Mouse (Mus musculus) gastrocnemius, adult 2 months (tissue): Measurements from ENCODE around the gene Ralgps1. TPM values are rescaled to one million over a fixed set of nuclear protein-coding genes. Genes with fewer than 3 reads are reported as not detected.
"Not testable (repeated sequence)": the region's sequence is repeated elsewhere in the genome, so short reads cannot be mapped to it uniquely, and the experiment has no call there.

ENCODE experiments used
- DNase-seq: peaks from one replicate; pipeline ENCODE4 v3.0.0; 2022
- H3K27ac ChIP-seq: fragments of 200-600 bp; 2 replicates; pipeline ENCODE4 v1.8.1; 2022; ENCODE audit warnings: mild to moderate bottlenecking
- H3K4me3 ChIP-seq: fragments of 200-600 bp; 2 replicates; pipeline ENCODE4 v1.8.1; 2022; ENCODE audit warnings: mild to moderate bottlenecking, moderate library complexity
- CTCF ChIP-seq: fragments of 200-600 bp; IDR thresholded peaks from 2 replicates; pipeline ENCODE4 v1.8.1; 2022; ENCODE audit warnings: antibody characterized with exemption, mild to moderate bottlenecking, moderate library complexity
- intact Hi-C: fragments of 180-260 bp; cut with DNase I; formaldehyde crosslinking; loops from one replicate; pipeline ENCODE4 v1.15.1; 2025
- microRNA-seq: library from miRNA; unstranded; fragments of <30 nt; microRNA quantifications from one replicate; pipeline ENCODE4 v1.2.0, GENCODE M21; 2021
- total RNA-seq, 2 experiments: library from RNA; stranded (reverse); gene quantifications; 2 replicates each; pipeline ENCODE4 v1.2.3; 2021

The Ralgps1 gene
- total RNA-seq, 2 experiments from 2014 or later = 2.5 to 3.1 TPM

DNA sequence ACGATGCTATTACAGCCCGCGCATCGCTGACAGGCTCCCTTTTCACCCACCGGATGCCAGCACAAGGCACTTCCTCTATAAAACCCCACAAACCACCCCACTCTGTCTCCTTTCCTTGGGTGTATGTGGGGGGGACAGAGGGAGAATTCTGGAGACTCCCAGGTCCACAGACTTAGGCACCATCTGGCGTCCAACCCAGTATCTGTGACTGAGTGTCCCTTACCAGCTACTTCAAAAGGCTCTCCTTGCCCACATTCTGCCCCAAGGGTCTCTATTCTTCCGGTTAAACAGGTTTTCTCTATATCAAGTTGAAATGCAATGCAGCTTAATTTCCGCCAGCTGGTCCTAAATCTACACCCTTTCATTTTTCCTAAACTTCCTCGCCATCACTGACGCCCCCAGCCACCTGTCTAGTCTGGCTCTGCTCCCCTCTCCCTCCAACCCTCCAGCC is 276.0 kb downstream of the Ralgps1 start:
- intact Hi-C loops = no loop called here
- no peak for TF ChIP-seq CTCF
- no peak for DNase-seq
- H3K27ac ChIP-seq = no peak overlapping the region
- H3K4me3 ChIP-seq = no peak overlapping the region

DNA sequence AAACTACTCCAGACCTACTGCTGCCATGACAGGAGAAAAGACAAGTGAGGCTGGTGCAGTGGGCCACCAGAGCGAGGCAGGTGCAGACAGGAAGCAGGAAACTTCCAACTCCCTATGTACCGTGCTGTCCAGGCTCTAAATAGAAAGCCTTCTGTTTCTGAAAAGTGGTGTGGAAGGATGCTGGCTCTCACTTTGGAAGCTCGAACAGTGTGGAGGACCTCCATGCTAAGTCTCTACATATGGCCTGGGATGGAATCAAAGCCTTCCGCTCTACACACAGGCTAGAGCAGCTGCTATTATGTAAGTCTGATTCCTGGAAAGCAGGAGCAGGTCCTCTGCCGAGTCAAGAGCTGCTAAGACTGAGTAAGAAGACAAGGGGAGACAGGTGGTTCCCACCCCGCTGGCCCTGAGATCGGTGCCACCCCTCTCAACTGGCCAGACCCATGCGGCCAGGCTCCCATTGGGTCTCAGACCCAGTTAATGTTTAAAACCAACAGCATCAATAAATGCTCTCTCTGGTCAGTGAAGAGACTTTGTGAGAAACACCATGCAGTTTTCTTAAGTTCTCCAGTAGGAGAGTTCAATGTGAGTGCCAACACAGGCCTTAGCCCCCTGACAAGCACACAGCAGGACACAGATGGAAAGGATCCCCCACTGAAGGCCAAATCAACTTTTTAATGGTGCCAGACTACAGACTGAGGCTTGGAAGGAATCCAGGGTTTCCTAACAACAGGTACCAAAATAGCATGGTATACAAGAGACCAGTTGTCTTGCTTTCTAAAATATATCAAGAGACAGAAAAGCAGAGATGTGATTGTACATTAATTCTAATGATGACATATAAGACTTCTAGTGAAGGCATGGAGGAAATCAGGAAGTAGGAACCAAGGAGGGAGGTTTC is 280.4 kb downstream of the Ralgps1 start:
- no peak for DNase-seq
- no peak for TF ChIP-seq CTCF
- H3K4me3 ChIP-seq = no peak overlapping the region
- intact Hi-C loops = no loop called here
- H3K27ac ChIP-seq = no peak overlapping the region

GRCm38 (mm10) chr2:33090033-33090400 is 281.3 kb downstream of the Ralgps1 start:
- H3K27ac ChIP-seq, H3K4me3 ChIP-seq, DNase-seq, intact Hi-C loops: not testable (repeated sequence)

DNA sequence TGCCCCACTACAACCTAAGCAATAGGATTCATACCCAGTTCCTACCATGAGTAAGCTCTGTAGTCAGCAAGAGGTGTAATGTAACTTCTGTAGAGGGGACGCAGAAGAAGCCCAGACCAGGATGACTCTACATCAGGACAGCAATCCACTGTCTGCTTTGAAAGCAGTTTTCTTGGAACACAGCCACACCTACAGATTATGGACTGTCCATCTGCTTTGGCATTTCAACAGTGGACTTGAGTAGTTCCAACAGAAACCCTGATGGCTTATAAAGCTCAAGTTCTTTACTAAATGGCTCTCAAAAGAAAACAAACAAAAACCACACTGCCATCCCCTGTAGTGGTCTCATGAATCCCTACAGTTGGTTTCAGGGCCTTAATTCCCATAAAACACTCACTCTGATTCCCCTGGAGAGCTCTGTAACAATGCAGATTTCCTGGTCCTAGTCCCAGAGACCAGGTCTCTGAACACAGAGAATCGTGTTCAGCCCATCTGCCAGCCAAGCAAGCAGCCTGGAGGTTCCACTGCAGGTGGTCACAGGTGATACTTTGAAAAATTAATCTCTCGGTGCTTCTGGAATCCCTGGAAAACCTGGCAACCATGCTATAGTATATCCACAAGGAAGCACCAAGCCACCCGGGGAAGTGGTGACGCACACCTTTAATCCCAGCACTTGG is 281.8 kb downstream of the Ralgps1 start:
- TF ChIP-seq CTCF = no peak
- no peak for DNase-seq
- Histone ChIP-seq H3K27ac (no peak overlapping the region), H3K4me3 (no peak overlapping the region)
- intact Hi-C loops = no loop called here

DNA sequence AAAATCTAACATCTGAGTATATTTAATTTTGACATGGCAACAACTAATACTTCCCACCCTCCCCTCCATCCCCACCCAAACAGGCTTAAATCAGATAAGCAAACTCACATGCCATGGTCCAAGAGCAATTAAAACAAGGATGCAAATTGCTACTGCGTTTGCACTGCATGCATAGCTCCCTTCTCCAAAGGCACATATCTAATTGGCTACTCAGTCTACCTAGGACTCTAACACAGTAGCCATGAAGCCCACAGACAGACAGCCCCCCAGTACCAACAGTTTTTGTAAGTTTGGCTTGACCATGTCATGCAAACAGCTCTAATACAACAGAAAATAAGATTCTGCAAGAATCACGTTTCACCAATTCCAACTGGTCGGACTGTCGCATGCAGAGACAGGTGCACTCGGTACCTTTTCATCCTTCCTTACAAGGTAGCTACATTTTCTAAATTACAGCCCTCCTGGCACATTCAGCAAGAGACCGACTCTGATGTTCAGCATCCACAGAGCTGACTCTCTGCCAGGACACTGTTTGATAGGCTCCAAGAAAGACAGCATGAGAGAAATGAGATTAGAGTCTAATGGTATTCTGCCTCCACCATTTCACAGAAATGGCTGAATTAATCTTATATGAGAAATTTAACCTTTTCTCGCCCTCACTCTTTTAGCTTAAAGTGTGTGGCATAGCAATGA is 284.5 kb downstream of the Ralgps1 start:
- H3K4me3 ChIP-seq = no peak overlapping the region
- no peak overlapping the region for H3K27ac ChIP-seq
- intact Hi-C loops = no loop called here
- TF ChIP-seq CTCF = no peak
- no peak for DNase-seq

GRCm38 (mm10) chr2:33086016-33086596 is 285.2 kb downstream of the Ralgps1 start:
- H3K4me3 ChIP-seq = no peak overlapping the region
- intact Hi-C loops = no loop called here
- TF ChIP-seq CTCF = no peak
- no peak overlapping the region for H3K27ac ChIP-seq
- DNase-seq = no peak

- Histone ChIP-seq H3K4me3 (no peak overlapping the region), H3K27ac (no peak overlapping the region)
- intact Hi-C loops = no loop called here
- no peak for TF ChIP-seq CTCF
- DNase-seq = no peak
Measured at GRCm38 (mm10) chr2:33084221-33084620, 287.1 kb downstream of the Ralgps1 start.

Small RNA genes lying within 50 kb of the gene (microRNA-seq; reads per million reads assigned to microRNA genes)
- not detected for gene Gm25998

Other genes starting within 250 kb of the Ralgps1 start
- under 1 TPM; 0.31 to 0.89 TPM for gene Garnl3, start 239.8 kb downstream of the Ralgps1 start, total RNA-seq
- gene Angptl2, start 155.4 kb downstream of the Ralgps1 start, total RNA-seq = 10 to 100 TPM; 20.6 to 47.1 TPM
- gene Zbtb34, start 59.8 kb upstream of the Ralgps1 start, total RNA-seq = 1 to 10 TPM; 3.0 to 3.4 TPM
- 10 to 100 TPM; 13.6 to 14.3 TPM for gene Zbtb43, start 97.1 kb upstream of the Ralgps1 start, total RNA-seq